Mouse (Mus musculus): ENCODE data around the gene Atxn7l1. TPM values are rescaled to one million over a fixed set of nuclear protein-coding genes. Genes with fewer than 3 reads are reported as not detected.

Atxn7l1 gene
- polyA plus RNA-seq, 3 experiments from 2014 or later: 59.7 to 94.2 (median 92.9) TPM

GRCm38 (mm10) chr12:33332046-33332445, 184.6 kb downstream of the Atxn7l1 start:
- no peak for ATAC-seq

DNA sequence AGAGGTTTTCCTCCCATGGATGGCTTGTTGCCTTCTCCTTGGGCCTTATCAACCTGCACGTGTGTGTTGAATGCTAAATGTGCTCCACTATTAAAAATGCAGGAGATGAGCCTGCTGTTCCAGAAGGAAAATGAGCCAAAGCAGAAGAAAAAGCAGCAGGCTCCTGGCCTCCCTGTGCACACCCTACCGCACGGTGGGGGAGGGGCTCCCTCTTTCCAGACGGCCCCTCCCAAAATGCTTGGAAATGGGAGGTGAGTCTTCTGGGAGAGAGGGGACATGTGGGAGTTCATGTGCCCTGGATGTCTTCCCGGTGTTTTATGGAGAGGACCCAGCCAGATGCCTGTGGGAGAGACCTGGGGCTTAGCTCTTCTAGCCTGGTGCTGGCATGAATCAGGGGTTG, 185.3 kb downstream of the Atxn7l1 start:
- no peak for ATAC-seq

DNA sequence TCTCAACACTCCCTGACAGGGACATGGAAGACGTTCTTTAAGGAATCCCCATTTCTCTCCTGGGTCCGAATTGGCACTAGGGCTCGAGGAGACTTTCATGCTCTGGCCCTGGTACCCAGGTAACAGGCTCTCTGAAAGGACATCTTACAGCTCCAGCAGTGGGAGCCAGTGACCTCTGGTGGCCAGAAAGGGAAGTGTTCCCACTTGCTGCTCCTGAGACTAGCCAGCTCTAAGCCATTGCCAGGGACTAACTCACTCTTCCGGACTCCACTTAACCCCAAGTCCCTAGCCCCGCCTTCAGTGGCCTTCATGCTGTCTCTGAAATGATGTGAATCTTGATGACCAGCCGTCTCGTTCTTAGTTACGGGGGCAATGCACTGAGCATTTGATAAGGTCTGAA, 186.4 kb downstream of the Atxn7l1 start:
- peak; percentile 85 for ATAC-seq

DNA sequence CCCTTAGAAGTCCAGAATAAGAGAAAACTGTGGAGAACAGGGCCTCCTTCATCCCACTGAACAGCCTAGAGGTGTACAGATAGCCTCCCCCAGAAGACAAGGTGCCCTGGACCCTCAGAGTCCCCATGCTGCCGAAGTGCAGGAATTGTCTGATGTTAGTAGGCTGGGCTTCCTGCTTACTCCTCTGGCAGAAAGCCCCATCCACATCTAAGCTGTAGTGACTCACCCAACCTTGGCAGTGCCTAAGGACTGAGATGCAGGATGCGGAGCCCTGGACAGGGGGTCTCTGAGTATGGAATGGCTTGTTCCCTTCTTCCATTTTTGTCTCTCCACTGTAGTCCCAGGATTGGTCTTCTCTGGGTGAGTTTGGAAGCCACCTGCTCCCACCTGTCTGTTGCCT, 187.0 kb downstream of the Atxn7l1 start:
- no peak for ATAC-seq

GRCm38 (mm10) chr12:33334951-33335350, 187.5 kb downstream of the Atxn7l1 start:
- ATAC-seq: no peak

DNA sequence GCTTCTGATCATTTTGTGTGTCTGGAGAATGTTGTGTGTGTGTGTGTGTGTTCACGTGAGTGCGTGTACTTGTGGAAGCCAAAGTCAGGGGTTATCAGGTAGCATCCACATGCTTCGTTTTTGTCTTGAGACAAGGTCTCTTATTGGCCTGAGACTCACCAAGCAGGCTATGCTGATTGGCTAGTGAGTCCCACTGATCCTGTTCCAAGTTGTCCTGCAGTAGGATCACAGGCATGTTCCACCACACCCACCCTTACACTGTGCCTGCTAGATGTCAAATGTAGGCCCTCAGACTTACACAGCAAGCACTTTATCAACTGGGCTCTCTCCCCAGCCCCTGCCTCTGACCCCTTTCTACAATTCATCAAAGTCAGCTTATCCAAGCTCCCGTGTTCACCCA, 187.9 kb downstream of the Atxn7l1 start:
- ATAC-seq: no peak

DNA sequence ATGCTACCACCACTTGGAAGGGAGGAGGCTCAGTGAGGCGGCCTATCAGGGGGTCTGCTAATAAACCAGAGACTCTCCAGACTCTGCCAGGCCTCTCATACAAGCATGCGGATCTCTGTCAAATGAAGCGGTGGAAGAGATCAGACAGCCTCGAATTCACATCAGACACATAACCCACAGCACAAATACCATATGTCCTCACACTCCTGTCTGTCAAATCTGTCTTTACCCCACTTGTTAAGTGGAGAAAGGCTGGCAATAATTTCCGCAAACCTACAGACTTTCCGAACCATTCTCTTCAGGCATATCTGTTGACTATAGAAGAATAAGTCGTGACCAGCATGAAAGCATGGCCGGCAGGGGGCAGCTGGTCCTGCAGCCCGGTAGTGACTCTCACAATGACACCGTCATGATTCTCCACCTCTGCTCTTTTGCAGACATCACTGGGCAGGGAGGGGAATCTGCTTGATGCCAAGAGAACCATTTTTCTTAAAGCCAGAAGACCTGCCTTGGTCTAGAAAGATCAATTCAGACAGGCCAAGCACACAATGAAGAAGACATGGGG, 189.2 kb downstream of the Atxn7l1 start:
- no peak for ATAC-seq

DNA sequence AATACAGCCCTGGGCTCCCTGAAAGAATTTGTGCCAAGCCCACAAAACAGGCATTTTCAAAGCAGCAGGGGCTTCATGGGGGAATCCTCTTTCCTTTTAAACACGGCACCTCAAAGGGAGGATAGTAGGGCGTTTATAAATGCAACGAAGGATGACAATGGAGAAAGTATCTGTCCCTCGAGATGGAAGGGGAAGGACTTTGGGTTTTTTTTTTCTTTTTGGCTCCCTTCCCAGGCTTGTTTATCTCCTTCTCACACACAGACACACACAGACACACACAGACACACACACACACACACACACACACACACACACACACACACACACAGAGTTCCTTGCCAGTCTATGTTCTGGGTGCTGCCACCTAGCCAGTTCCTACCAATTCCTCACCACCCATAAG, 189.8 kb downstream of the Atxn7l1 start:
- ATAC-seq: no peak

DNA sequence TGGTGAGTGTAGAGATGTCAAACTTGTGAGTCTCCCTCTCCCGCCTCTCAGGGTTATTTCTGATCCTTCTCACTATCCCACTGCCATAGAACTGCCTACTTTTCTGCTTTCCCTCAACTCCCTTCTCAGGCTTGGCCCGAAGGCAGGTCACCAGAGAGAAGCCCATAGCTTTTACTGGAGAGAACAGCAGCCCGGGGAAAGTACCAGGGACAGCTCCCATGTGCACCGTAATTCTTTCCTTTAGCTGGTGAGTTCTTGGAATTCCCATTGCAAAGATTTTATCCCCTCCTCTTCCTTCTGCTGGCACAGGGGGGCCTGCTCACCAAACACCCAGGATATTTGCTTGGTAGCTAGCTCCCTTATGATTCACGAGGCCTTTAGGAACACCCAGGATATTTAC, 190.7 kb downstream of the Atxn7l1 start:
- no peak for ATAC-seq

- no peak for ATAC-seq
Measured at GRCm38 (mm10) chr12:33339822-33340221, 192.3 kb downstream of the Atxn7l1 start.

- no peak for ATAC-seq
Measured at GRCm38 (mm10) chr12:33340698-33341097, 193.2 kb downstream of the Atxn7l1 start.

DNA sequence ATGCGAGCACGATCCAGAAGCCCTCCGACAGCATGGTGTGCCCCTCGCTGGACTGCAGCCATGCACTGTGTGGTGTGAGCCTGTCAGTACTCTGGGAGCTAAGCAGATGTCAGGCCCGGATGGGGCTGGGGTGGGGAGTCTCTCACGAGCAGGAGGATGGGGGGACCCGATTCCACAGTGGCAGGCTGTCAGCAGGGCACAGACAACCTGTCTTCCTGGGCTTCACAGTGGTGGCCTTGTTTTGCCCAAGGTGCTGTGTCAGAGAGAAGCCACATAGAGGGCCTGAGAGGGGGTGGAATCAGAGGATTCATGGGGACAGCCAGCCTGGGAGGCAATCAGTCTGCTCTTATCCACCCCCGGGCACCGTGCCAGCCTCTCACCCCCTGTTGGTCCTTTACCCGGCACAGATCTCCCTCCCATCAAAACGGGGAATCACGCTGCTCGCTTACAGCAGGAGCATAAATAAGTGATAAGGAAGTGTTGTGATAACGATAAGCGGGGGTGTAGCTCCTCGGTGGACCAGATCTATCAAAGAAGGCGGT, 193.9 kb downstream of the Atxn7l1 start:
- no peak for ATAC-seq

- no peak for ATAC-seq
Measured at GRCm38 (mm10) chr12:33344970-33345772, 197.7 kb downstream of the Atxn7l1 start.

- no peak for ATAC-seq
Measured at GRCm38 (mm10) chr12:33345773-33346435, 198.4 kb downstream of the Atxn7l1 start.

- no peak for ATAC-seq
Measured at GRCm38 (mm10) chr12:33352671-33353070, 205.2 kb downstream of the Atxn7l1 start.

GRCm38 (mm10) chr12:33358345-33358744, 210.9 kb downstream of the Atxn7l1 start:
- ATAC-seq: no peak

DNA sequence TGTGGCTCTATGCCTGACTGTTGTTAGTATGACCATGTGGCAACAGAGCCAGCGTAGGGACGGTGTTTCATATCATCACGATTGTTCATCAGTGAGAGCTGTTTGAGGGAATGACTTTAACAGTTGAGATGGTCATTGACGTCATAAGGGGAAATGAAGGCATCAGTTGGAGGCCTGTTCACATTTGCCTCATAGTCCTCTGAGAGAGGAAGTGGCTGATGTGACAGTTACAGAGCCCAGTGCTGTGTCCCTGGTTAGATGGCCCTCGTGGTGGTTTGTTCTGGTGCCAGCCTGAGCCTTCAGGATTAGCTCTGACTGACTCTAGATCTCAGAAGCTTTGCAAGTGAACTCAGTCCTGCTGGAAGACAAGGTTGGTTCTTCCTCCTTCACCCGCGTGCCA, 211.7 kb downstream of the Atxn7l1 start:
- ATAC-seq: no peak

DNA sequence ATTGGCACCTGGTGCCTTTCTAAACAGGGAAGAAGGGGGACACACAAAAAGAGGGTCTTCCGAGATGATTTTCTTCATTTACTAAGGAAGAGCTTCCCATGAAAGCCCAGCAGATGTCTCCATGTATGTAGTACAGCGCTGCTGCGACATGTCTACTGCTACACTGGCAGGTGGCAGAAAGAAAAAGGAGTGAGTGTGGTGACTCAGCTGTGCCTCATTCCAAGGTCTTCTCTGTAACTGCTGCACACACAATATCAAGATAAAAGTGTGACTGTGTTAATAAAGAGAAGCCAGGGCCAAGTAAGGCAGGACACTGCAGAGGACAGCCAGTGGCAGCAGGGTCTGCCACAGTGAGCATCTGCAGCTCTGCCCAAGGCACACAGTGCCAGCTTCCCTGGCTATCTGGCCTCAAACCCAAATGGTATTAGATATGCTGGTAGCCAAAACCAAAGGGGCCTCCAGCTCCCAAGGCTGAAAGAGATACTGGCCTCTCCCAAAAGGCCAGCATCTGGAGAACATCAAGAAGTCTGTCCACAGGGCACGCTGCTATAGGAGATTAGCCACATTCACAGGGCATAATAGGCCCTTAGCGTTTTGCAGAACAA, 212.5 kb downstream of the Atxn7l1 start:
- ATAC-seq: no peak

- ATAC-seq: no peak
Measured at GRCm38 (mm10) chr12:33360729-33361128, 213.2 kb downstream of the Atxn7l1 start.

DNA sequence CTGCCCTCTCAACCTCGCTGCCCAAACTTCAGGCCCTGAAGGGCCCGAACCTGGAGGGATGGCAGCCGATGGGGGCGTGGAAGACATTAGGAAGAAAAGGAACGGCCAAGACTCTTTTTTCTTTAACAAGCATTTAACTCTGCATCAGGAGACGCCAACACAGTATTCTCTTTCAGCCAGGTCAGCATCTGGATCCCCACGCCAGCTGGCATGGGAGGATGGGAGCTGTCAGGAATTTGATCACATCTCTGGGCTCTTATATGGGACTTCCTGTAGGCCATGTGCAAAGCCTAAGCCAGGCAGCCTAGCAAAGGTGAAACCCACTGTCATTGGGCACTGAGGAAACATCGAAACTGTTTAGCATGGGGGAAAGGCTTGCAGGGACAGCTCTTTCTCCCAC, 217.0 kb downstream of the Atxn7l1 start:
- ATAC-seq: no peak

- no peak for ATAC-seq
Measured at GRCm38 (mm10) chr12:33365133-33365532, 217.6 kb downstream of the Atxn7l1 start.

DNA sequence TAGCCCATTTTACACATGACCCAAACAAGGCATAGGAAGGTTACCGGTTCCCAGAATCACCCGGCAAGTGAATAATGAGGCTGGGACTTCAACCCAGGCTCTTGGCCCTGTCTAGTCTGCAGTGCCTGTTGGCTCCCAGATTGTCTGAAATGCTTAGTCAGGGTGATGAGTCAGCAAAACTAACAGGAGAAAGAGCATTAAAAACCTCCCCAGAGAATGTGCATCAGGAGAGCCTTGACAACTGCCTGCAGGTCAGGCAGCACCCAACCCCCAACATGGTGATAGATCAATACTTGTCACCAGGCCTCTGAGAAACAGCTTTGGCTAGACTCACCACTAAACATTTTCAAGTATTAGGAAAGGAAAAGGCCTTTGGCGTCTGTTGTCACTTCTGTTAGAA, 222.1 kb downstream of the Atxn7l1 start:
- ATAC-seq: no peak

Data from inflammation-experienced regulatory T-cells, adult 6 months (primary cell).